Mouse (Mus musculus) kidney, adult 2 months (tissue): ENCODE data around the gene Hoxa11. TPM values are rescaled to one million over a fixed set of nuclear protein-coding genes. Genes with fewer than 3 reads are reported as not detected.

Experiments
- DNase-seq: peaks from one replicate; pipeline ENCODE4 v3.0.0; 2021
- H3K27ac ChIP-seq: fragments of 200-500 bp; 2 replicates; pipeline ENCODE4 v1.5.1; 2012; ENCODE audit warnings: low read depth, low read length, control low read depth, inconsistent platforms; ENCODE audit not compliant: insufficient read depth
- H3K27me3 ChIP-seq: fragments of 200-500 bp; replicated peaks from 2 replicates; pipeline ENCODE4 v1.6.1; 2012; ENCODE audit warnings: mild to moderate bottlenecking, moderate library complexity, low read length, inconsistent platforms; ENCODE audit not compliant: control insufficient read depth, insufficient read depth
- H3K36me3 ChIP-seq: fragments of 200-500 bp; 2 replicates; pipeline ENCODE4 v1.6.1; 2012; ENCODE audit warnings: mild to moderate bottlenecking, moderate library complexity, low read length, inconsistent platforms; ENCODE audit not compliant: control insufficient read depth, insufficient read depth
- H3K4me1 ChIP-seq: fragments of 200-500 bp; 2 replicates; pipeline ENCODE4 v1.6.1; 2011; ENCODE audit warnings: low read length; ENCODE audit not compliant: control insufficient read depth, insufficient read depth
- H3K4me3 ChIP-seq: fragments of 200-500 bp; 2 replicates; pipeline ENCODE4 v1.5.1; 2011; ENCODE audit warnings: mild to moderate bottlenecking, low read depth, low read length, control low read depth; ENCODE audit not compliant: insufficient read depth
- CTCF ChIP-seq: fragments of 200-500 bp; conservative IDR thresholded peaks from 2 replicates; pipeline ENCODE4 v1.5.1; 2011; ENCODE audit warnings: low read depth, mild to moderate bottlenecking, control low read depth, low read length, moderate library complexity, mixed read lengths; ENCODE audit not compliant: insufficient read depth, insufficient read length
- POLR2A ChIP-seq: fragments of 200-500 bp; IDR thresholded peaks from one replicate; pipeline ENCODE4 v1.6.1; 2011; ENCODE audit warnings: low read depth, low read length, control low read depth
- WGBS: fragments of 180-500 bp; shearing (Covaris S2); methylation state at CpG from one replicate; pipeline ENCODE4 v1.1.7; 2018; 5-methylcytosine and 5-hydroxymethylcytosine counted together
- polyA plus RNA-seq: library from polyadenylated mRNA; depleted of rRNA; stranded (reverse); fragments of >200 nt; gene quantifications from 2 replicates; pipeline ENCODE4 v1.2.3, GENCODE M21; 2012; rRNA removed

Hoxa11 gene
- polyA plus RNA-seq, 1 experiment, result 3.7 TPM

GRCm38 (mm10) chr6:52200751-52201250 lies 44.8 kb downstream of the Hoxa11 start:
- H3K4me1 ChIP-seq, result 0 out of 2 replicates have a peak, but pooled peaks cover 2% of the 10 kb centered on the region
- no peaks in the 10 kb centered on the region for H3K27me3 ChIP-seq
- no peak overlapping the region for H3K4me3 ChIP-seq
- 74% methylated on average over 10 of the region's 10 CpGs for WGBS
- DNase-seq, result no peak
- TF ChIP-seq CTCF (no peak), POLR2A (no peak)
- H3K36me3 ChIP-seq, result peaks cover 5% of the 10 kb centered on the region; the same call in 1 of the 2 replicates
- H3K27ac ChIP-seq, result no peak overlapping the region

GRCm38 (mm10) chr6:52200073-52200750 lies 45.4 kb downstream of the Hoxa11 start:
- Histone ChIP-seq H3K27me3 (no peaks in the 10 kb centered on the region), H3K4me1 (0 out of 2 replicates have a peak, but pooled peaks cover 2% of the 10 kb centered on the region), H3K36me3 (peaks cover 4% of the 10 kb centered on the region; the same call in 1 of the 2 replicates), H3K27ac (peak overlapping the region; percentile 20; the same call in 1 of the 2 replicates), H3K4me3 (no peak overlapping the region)
- 63% methylated on average over 30 of the region's 30 CpGs for WGBS
- TF ChIP-seq POLR2A, result no peak
- TF ChIP-seq CTCF, result no peak
- DNase-seq, result peak; percentile 33

GRCm38 (mm10) chr6:52197271-52197670 lies 48.3 kb downstream of the Hoxa11 start:
- 12% methylated on average over 10 of the region's 10 CpGs for WGBS
- Histone ChIP-seq H3K4me1 (peaks cover 10% of the 10 kb centered on the region), H3K27ac (no peak overlapping the region), H3K27me3 (no peaks in the 10 kb centered on the region), H3K36me3 (peaks cover 2% of the 10 kb centered on the region; the same call in 1 of the 2 replicates), H3K4me3 (no peak overlapping the region)
- TF ChIP-seq POLR2A, result no peak
- peak; percentile 66 for TF ChIP-seq CTCF
- DNase-seq, result peak; percentile 78

- no peaks in the 10 kb centered on the region for H3K27me3 ChIP-seq
- peaks cover 14% of the 10 kb centered on the region for H3K4me1 ChIP-seq
- H3K4me3 ChIP-seq, result no peak overlapping the region
- H3K27ac ChIP-seq, result 0 out of 2 replicates have a peak overlapping the region, but pooled peaks have one; percentile 5
- peak; percentile 7 for DNase-seq
- H3K36me3 ChIP-seq, result peaks cover 2% of the 10 kb centered on the region; the same call in 1 of the 2 replicates
- WGBS, result 50% methylated on average over 9 of the region's 9 CpGs
- TF ChIP-seq CTCF (no peak), POLR2A (no peak)
Observed at GRCm38 (mm10) chr6:52196811-52197210, 48.8 kb downstream of the Hoxa11 start.

GRCm38 (mm10) chr6:52194690-52195089 lies 50.9 kb downstream of the Hoxa11 start:
- H3K4me3 ChIP-seq, result no peak overlapping the region
- H3K4me1 ChIP-seq, result peaks cover 23% of the 10 kb centered on the region
- peak; percentile 59 for DNase-seq
- no peaks in the 10 kb centered on the region for H3K36me3 ChIP-seq
- WGBS, result 46% methylated on average over 10 of the region's 10 CpGs
- TF ChIP-seq POLR2A (no peak), CTCF (no peak)
- no peaks in the 10 kb centered on the region for H3K27me3 ChIP-seq
- H3K27ac ChIP-seq, result no peak overlapping the region; the same call in 1 of the 2 replicates

Other genes starting within 250 kb of the Hoxa11 start
- 12.4 and 22.2 TPM in 2 replicates for gene Skap2, start 233.3 kb downstream of the Hoxa11 start, polyA plus RNA-seq
- 1.2 and 1.3 TPM in 2 replicates for gene Hoxa1, start 87.5 kb downstream of the Hoxa11 start, polyA plus RNA-seq
- gene Hoxa2, start 81.0 kb downstream of the Hoxa11 start, polyA plus RNA-seq, result 1.3 and 1.6 TPM in 2 replicates
- gene 5730596B20Rik, start 68.3 kb downstream of the Hoxa11 start, polyA plus RNA-seq, result 0.19 and 0.22 TPM in 2 replicates
- 2.8 TPM in 2 replicates for gene Hoxa4, start 54.1 kb downstream of the Hoxa11 start, polyA plus RNA-seq
- 6.9 and 8.1 TPM in 2 replicates for gene Hoxa5, start 41.2 kb downstream of the Hoxa11 start, polyA plus RNA-seq
- 2.4 and 3.4 TPM in 2 replicates for gene Hoxa6, start 37.1 kb downstream of the Hoxa11 start, polyA plus RNA-seq
- 7.4 and 7.6 TPM in 2 replicates for gene Hoxa3, start 32.5 kb downstream of the Hoxa11 start, polyA plus RNA-seq
- 0.78 and 2.9 TPM in 2 replicates for gene Gm28308, start 32.5 kb downstream of the Hoxa11 start, polyA plus RNA-seq
- 44.1 and 45.9 TPM in 2 replicates for gene Hoxa7, start 24.0 kb downstream of the Hoxa11 start, polyA plus RNA-seq
- gene Hoxa9, start 14.7 kb downstream of the Hoxa11 start, polyA plus RNA-seq, result 36.0 and 63.1 TPM in 2 replicates
- 34.0 and 34.4 TPM in 2 replicates for gene Hoxa10, start 5.0 kb downstream of the Hoxa11 start, polyA plus RNA-seq
- not detected in 2 replicates for gene Hoxa13, start 15.1 kb upstream of the Hoxa11 start, polyA plus RNA-seq
- gene Evx1, start 67.7 kb upstream of the Hoxa11 start, polyA plus RNA-seq, result not detected in 2 replicates